Mouse (Mus musculus) lung, postnatal 14 days (tissue): ENCODE data around the gene Fbxl18.
A peak's percentile ranks its signal among the peaks of the same experiment; 100 is the strongest.

Experiments used
- DNase-seq: peaks from one replicate; pipeline ENCODE4 v3.0.0; 2021

The Fbxl18 gene

GRCm38 (mm10) chr5:142912739-142913138 is 17.5 kb upstream of the Fbxl18 start:
- DNase-seq: no peak

GRCm38 (mm10) chr5:142912320-142912719 is 17.1 kb upstream of the Fbxl18 start:
- no peak for DNase-seq

GRCm38 (mm10) chr5:142911629-142912028 is 16.4 kb upstream of the Fbxl18 start:
- no peak for DNase-seq

- DNase-seq: peak; percentile 76
Observed at GRCm38 (mm10) chr5:142909576-142910278, 14.5 kb upstream of the Fbxl18 start.

- DNase-seq: no peak
Observed at GRCm38 (mm10) chr5:142908941-142909575, 13.8 kb upstream of the Fbxl18 start.

DNA sequence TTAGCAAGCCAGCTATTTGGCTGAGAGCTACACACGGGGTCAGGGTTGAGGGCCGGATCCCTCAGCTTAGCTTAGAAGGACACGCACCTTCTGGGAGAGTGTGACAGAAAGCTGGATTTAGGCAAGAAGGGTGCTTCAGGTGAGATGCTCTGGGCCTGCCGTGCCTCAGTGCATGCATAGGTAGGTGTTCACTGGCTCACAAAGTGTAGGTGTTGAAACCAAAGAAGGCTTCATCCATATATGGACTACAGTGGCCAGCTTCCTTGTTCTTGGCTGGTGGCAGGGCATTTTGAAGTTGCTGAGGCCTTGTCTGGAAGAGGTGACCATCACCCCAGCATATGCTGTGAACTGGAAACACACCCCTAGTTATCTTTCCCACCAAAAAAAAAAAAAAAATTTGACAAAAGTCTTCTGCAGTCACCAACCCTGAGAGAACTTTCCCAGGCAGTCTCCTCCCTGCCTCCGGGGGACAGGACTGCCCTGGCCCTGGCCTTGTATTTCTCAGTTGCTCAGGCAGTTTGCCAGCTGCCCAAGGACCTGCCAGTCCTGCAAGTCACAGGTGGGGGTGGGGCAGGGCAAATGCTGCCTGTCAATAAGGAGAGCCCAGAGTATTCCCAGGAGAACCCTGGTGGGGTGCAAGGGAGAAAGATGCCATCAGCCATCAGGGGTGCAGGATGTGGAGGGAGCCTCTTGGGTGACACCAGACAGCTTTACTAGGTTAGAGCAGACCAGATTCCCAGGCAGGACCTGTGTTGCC is 12.8 kb upstream of the Fbxl18 start:
- DNase-seq: peak; percentile 83

DNA sequence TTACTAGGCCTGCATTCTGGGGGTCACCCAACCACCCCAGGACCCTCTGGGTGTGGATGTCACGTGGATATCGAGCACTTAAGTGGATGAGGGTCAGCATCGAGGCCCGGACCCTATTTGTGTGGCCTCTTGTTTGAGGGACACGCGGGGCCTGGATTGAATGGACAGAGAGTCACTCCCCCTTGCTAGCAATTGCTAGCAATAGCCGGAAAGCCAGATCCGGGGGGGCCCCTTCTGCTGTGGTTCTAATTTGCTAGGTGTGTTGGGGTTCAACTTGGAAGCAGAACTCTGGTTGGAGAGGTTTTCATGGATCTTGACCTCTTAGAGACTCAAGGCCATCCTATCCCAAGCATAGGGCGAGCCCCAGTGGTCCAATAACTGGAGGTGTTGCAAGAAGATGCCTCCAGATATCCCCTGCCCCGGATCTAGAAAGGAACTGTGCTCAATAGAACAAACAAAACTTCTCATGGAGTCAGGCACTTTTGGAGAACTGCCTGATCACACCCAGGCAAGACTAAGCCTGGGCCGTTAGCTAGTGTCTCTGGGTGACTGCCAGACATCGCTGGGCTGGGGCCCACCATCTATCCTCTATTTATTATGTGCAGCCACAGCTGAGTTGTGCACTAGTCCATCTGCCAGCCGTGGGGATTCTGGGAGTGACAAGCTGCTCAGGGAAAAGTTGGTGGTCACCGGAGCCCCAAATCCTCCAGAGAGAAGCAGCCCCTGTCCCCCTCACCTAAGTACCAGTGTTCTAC is 12.0 kb upstream of the Fbxl18 start:
- DNase-seq: peak; percentile 77

- DNase-seq: peak; percentile 98
Observed at GRCm38 (mm10) chr5:142906532-142907047, 11.4 kb upstream of the Fbxl18 start, which contains the start of gene Actb. Actb (minus strand) TSS chr5:142906754.

DNA sequence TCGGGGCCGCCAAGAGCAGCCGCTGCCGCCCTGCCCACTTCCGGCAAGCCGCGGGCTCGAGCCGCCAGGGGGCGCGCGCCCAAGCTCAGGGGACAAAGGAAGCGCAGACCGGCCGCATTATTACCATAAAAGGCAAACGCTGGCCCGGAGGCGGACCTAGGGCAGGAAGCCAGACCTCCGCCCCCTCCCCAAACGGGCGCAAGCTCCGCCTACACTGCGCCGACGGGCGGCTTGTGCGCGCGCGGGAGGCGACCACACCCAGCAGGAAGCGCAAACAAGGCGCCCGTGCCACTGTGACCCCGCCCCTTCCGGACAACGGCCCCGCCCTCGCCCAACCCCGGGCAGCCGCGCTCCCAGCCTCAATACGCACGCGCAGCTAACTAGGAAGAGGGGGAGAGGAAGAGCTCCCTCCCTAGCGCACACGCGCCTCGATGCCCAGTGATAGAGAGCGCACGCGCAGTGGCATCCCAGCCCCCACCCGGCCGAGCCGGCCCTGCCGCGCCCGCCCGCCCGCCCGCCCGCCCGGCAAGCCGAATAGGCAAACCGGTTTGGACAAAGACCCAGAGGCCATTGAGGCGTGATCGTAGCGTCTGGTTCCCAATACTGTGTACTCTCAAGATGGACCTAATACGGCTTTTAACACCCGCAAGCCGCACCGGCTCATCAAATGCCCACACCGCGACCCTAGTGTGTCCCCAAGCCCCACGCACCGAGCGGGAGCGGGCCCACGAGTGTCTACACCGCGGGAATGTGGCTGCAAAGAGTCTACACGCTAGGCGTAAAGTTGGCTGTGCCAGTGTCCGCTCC is 10.7 kb upstream of the Fbxl18 start:
- DNase-seq: peak; percentile 99

DNA sequence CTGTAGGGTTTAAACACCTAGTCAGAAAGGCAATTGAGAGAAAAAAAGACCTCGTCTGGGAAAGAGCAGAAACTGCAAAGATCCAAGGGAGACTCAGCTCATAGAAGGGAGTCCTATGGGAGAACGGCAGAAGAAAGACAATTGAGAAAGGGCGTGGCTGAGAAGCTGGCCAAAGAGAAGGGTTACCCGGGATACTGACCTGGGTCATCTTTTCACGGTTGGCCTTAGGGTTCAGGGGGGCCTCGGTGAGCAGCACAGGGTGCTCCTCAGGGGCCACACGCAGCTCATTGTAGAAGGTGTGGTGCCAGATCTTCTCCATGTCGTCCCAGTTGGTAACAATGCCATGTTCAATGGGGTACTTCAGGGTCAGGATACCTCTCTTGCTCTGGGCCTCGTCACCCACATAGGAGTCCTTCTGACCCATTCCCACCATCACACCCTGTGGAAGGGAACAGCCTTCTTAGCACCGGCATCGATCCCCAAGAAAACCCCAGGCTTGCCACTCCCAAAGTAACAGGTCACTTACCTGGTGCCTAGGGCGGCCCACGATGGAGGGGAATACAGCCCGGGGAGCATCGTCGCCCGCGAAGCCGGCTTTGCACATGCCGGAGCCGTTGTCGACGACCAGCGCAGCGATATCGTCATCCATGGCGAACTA is 9.9 kb upstream of the Fbxl18 start:
- no peak for DNase-seq

GRCm38 (mm10) chr5:142904208-142905037 is 9.2 kb upstream of the Fbxl18 start:
- DNase-seq: no peak

DNA sequence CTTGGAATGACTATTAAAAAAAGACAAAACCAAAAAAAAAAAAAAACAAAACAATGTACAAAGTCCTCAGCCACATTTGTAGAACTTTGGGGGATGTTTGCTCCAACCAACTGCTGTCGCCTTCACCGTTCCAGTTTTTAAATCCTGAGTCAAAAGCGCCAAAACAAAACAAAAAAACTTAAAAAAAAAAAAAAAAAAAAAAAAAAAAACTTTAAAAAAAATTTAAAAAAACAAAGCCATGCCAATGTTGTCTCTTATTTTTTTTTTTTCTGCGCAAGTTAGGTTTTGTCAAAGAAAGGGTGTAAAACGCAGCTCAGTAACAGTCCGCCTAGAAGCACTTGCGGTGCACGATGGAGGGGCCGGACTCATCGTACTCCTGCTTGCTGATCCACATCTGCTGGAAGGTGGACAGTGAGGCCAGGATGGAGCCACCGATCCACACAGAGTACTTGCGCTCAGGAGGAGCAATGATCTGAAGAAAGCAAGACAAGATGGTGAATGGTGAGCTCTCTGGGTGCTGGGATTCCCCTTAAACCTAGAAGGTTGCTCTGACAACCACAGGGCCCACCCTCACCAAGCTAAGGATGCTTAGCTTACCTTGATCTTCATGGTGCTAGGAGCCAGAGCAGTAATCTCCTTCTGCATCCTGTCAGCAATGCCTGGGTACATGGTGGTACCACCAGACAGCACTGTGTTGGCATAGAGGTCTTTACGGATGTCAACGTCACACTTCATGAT is 8.4 kb upstream of the Fbxl18 start:
- DNase-seq: no peak

GRCm38 (mm10) chr5:142902506-142903314 is 7.5 kb upstream of the Fbxl18 start:
- DNase-seq: no peak

DNA sequence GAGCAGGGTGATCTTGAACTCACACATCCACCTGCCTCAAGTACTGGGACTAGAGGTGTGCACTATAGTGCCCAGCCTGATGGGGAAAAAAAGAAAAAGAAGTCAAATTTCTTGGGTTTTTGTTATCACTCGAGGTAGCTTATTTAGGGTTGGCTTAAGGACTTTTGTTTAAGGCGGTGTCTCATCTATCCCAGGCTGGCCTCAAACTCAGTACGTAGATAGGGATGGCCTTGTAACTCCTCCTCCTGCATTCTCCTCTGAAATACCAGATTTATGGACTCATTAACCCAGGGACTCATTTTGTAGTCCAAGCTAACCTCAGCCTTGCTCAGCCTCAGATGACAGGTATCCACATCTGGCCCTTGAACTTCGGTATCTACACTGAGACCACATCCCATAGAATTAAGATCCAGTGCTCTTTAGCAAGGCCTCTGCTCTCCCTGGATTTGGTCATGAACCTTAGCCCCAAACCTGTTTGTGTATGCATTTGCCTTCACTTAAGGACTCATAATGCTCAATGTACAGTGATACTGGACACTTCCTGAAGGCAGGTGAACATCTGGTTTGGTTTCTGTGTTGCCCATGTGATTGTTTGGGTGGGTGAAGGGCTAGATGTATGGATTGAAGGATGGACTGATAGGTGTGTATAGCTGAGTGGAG is 6.8 kb upstream of the Fbxl18 start:
- DNase-seq: no peak

DNA sequence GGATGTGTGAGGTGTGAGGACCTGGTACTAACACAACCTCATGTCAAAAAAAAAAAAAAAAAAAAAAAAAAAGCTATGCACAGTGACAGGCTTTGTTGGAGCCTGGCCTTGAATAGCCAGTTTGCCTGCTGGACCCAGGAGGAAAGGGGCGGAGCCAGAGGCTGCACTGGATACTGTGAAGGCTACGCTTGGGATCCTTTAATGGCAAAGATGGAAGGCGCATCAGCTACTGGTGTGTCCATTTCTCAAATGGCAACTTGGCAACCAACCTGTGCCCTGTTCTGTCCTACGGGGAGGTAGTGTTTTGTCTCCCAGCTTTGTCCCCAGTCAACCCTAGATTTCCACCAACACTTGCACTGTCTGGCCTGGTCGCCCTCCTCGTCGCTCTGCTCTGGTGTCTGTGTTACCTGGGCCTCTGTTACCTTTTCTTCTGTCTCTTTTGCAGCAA is 6.2 kb upstream of the Fbxl18 start:
- DNase-seq: peak; percentile 58

DNA sequence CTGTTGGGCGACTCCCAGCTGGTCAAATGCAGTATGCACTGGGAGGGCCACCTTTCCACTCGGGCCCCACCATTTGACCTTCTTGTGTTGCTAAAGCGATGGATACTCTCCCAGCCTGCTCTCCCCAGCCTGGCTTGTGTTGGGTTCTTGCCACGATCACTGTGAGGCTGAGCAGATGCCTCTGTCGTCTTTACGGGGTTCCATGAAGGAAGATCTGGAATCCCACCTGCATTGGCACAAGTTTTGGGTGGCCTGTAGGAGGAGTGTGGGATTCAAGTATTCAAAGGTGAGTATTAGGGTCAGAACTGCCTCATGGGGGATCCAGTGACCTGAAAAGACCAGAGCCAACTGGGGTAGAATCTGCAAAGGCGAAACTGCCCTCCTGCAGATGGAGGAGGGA is 5.4 kb upstream of the Fbxl18 start:
- DNase-seq: no peak

GRCm38 (mm10) chr5:142899932-142900533 is 4.8 kb upstream of the Fbxl18 start:
- DNase-seq: no peak
